Mouse (Mus musculus) ES-CJ7 (cell line): ENCODE measurements at regions not wholly inside any gene's neighbourhood (a gene's known extent, or its start where the extent isn't known, plus 50 kb on each side); places are given as distances from the start of the nearest gene placed in this dataset.

Source experiments
- DNase-seq: peaks from one replicate; pipeline ENCODE4 v3.0.0; 2011; ENCODE audit warnings: low read depth, low spot score

DNA sequence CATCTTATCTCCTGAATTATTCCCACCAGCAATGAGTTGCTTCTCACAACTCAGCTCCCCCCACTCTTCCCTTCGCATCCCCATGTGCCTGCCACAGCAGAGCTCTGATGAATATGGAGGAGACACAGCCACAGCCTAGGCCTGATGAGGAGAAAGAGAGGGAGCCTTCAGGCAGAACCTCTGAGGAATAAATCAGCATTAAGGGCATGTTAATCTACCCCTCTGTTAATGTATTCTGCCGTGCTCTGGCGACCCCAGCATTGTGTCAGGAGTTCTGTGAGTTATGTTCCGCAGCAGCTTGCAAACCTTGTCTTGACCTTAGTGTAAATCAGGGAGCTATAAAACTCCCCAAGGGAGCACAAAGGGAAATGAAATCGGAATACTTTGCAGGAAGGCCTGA is 104.0 kb upstream of the Nsun2 start:
- DNase-seq: no peak

DNA sequence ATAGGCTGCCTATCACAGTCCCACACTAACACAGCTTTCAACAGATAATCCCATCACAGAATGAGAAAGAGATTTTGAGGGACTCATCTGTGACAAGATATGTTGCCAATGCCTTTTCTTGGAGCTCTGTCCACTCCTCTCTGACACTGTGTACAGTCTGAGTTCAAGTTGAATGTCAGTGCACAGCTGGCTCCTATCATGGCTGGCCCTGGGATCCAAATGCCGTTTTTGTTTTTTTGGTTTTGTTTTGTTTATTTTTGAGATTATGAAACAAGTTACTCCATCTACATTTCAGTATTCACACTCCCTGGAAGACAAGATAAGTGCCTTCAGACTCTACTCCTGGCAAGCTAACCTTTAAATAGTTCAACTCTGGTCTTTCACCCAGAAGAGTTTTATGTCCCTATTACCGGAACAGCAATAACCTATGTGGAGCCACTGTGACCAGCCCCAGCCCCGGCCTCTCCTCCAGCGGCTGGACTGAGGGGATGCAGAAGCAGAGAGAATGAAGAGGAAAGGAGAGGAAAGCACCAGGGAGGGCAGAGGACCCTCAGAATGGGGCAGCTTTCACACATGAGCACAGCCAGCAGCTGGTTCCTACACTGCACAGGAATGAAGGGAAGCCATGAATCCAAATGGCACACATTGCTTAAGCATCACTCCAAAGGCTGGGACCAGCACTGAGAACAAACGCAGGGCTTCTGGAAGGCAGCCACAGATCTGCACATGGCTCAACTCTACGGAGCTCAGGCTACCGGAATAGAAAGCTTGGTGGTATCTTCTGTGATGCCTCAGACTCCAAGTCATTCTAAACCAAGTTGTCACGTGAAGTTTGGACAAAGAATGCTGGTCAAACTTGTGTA is 99.9 kb upstream of the Nsun2 start:
- DNase-seq: no peak

DNA sequence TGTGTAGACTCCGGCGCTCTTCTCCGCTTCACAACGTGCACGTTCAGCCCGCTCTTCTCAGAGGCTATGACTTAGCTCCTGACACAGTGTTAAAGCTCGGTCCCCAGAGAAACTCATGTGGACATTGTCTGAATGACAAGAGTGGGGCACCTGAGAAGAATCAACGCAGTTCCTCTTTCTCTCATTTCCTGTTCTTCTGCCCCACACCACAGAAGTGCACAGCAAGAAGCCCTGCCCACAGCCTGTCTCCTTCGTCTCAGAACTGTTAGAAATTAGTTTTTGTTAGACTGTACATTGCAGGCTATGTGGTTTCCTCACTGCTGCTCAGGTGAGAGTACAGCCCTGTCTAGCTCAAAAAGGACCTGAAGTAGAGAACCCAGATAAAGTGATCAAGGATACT is 94.1 kb upstream of the Nsun2 start:
- DNase-seq: no peak

DNA sequence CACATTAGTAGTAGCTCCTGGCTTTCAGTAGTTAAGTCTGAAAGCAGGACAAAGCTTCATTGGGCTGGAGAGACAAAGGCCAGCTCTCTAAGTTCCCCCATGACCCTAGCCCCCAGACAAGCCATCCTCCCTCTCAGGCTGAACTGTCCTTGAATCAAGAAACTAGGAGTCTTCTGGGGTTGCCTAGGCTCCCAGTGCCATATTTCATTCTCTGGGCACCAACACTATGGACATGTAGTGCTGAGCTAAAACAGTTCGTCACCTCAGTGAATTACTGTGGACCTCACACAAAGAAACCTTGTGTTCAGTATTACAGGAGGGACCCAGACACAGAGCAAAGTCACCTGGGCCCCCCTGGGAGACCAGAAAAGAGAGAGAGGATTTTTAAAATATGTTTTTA is 91.7 kb upstream of the Nsun2 start:
- no peak for DNase-seq

DNA sequence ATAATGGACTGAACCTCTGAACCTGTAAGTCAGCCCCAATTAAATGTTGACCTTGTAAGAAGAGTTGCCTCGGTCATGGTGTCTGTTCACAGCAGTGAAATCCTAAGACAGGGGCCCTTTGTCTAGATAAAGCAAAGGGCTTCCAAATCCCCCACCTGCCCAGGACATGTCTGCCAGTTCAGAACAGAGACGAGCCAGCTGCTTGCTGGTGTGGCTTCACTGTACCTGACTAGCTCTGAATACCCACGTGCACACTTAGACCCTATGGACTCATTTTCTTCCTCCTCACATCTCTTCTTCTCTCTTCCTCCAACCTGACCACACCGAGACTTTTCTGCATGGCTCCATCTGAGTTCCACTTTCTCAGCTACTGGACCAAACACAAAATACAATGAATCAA is 87.9 kb upstream of the Nsun2 start:
- no peak for DNase-seq
